Mouse (Mus musculus) heart, embryonic 15.5 days (tissue): ENCODE measurements around the gene Gins2. TPM values are rescaled to one million over a fixed set of nuclear protein-coding genes. Genes with fewer than 3 reads are reported as not detected.

Source experiments
- ATAC-seq: fragments of 200-750 bp; cut with Nextera tagmentation; replicated peaks from 2 replicates; pipeline ENCODE4 v1.8.0; 2017; ENCODE audit warnings: low read depth, moderate TSS enrichment; ENCODE audit not compliant: insufficient number of reproducible peaks, insufficient read depth, low FRiP score
- H3K27ac ChIP-seq: fragments of 300-500 bp; sonication (generic); 2 replicates; pipeline ENCODE4 v1.5.1; 2015; ENCODE audit warnings: mild to moderate bottlenecking, inconsistent platforms
- H3K27me3 ChIP-seq: fragments of 300-500 bp; sonication (generic); 2 replicates; pipeline ENCODE4 v1.6.1; 2015; ENCODE audit warnings: inconsistent platforms
- H3K36me3 ChIP-seq: fragments of 300-500 bp; sonication (generic); 2 replicates; pipeline ENCODE4 v1.6.1; 2015; ENCODE audit warnings: mild to moderate bottlenecking, inconsistent platforms
- H3K4me1 ChIP-seq: fragments of 300-500 bp; sonication (generic); replicated peaks from 2 replicates; pipeline ENCODE4 v1.6.1; 2015; ENCODE audit warnings: inconsistent platforms
- H3K4me2 ChIP-seq: fragments of 300-500 bp; sonication (generic); 2 replicates; pipeline ENCODE4 v1.6.1; 2015; ENCODE audit warnings: inconsistent platforms, mild to moderate bottlenecking, moderate library complexity
- H3K4me3 ChIP-seq: fragments of 300-500 bp; sonication (generic); 2 replicates; pipeline ENCODE4 v1.5.1; 2015; ENCODE audit warnings: mild to moderate bottlenecking, inconsistent platforms
- H3K9ac ChIP-seq: fragments of 300-500 bp; sonication (generic); 2 replicates; pipeline ENCODE4 v1.6.1; 2015; ENCODE audit warnings: mild to moderate bottlenecking, inconsistent platforms
- H3K9me3 ChIP-seq: fragments of 300-500 bp; sonication (generic); replicated peaks from 2 replicates; pipeline ENCODE4 v1.6.1; 2016; ENCODE audit warnings: inconsistent platforms
- WGBS: fragments of 180-500 bp; shearing (Covaris S2); methylation state at CpG from one replicate; pipeline ENCODE4 v1.1.7; 2015; ENCODE audit warnings: mixed read lengths; 5-methylcytosine and 5-hydroxymethylcytosine counted together
- polyA plus RNA-seq: library from polyadenylated mRNA; unstranded; fragments of >200 nt; fragmentation: Nextera tagmentation; extraction: Ambion mirVana; gene quantifications from 2 replicates; pipeline ENCODE4 v1.2.1, GENCODE M21; 2015

Gins2 gene
- polyA plus RNA-seq, 1 experiment from 2014 or later, result 43.9 TPM

GRCm38 (mm10) chr8:120622161-120622560, 33.1 kb upstream of the Gins2 start:
- H3K36me3 ChIP-seq, result no peaks in the 10 kb centered on the region
- ATAC-seq, result no peak
- peaks cover 23% of the 10 kb centered on the region for H3K4me1 ChIP-seq
- no peak overlapping the region for H3K4me3 ChIP-seq
- no peaks in the 10 kb centered on the region for H3K27me3 ChIP-seq
- H3K9ac ChIP-seq, result no peak overlapping the region
- no peak overlapping the region for H3K4me2 ChIP-seq
- H3K27ac ChIP-seq, result no peak overlapping the region
- WGBS, result 67% methylated on average over 14 of the region's 14 CpGs
- no peaks in the 10 kb centered on the region for H3K9me3 ChIP-seq

GRCm38 (mm10) chr8:120620441-120620840, 31.3 kb upstream of the Gins2 start:
- Histone ChIP-seq H3K27me3 (no peaks in the 10 kb centered on the region), H3K4me3 (no peak overlapping the region), H3K4me2 (no peak overlapping the region), H3K9ac (no peak overlapping the region), H3K27ac (no peak overlapping the region), H3K9me3 (no peaks in the 10 kb centered on the region), H3K4me1 (peaks cover 26% of the 10 kb centered on the region), H3K36me3 (no peaks in the 10 kb centered on the region)
- ATAC-seq, result no peak
- WGBS, result 51% methylated on average over 7 of the region's 7 CpGs

GRCm38 (mm10) chr8:120619235-120620180, 30.4 kb upstream of the Gins2 start:
- WGBS, result 70% methylated on average over 11 of the region's 11 CpGs
- Histone ChIP-seq H3K9me3 (no peaks in the 10 kb centered on the region), H3K4me1 (peaks cover 26% of the 10 kb centered on the region), H3K4me2 (no peak overlapping the region), H3K4me3 (no peak overlapping the region), H3K27me3 (no peaks in the 10 kb centered on the region), H3K27ac (no peak overlapping the region), H3K9ac (no peak overlapping the region), H3K36me3 (no peaks in the 10 kb centered on the region)
- ATAC-seq, result no peak

- no peaks in the 10 kb centered on the region for H3K36me3 ChIP-seq
- no peak overlapping the region for H3K27ac ChIP-seq
- WGBS, result 2% methylated on average over 6 of the region's 6 CpGs
- no peak for ATAC-seq
- peaks cover 24% of the 10 kb centered on the region for H3K4me1 ChIP-seq
- H3K27me3 ChIP-seq, result no peaks in the 10 kb centered on the region
- no peaks in the 10 kb centered on the region for H3K9me3 ChIP-seq
- H3K4me2 ChIP-seq, result no peak overlapping the region
- H3K9ac ChIP-seq, result no peak overlapping the region
- no peak overlapping the region for H3K4me3 ChIP-seq
These were observed 29.0 kb upstream of the Gins2 start for GRCm38 (mm10) chr8:120618110-120618509.

GRCm38 (mm10) chr8:120616663-120617626, 27.8 kb upstream of the Gins2 start:
- Histone ChIP-seq H3K4me3 (no peak overlapping the region), H3K36me3 (no peaks in the 10 kb centered on the region), H3K27ac (no peak overlapping the region), H3K9me3 (no peaks in the 10 kb centered on the region), H3K4me1 (peaks cover 20% of the 10 kb centered on the region), H3K27me3 (no peaks in the 10 kb centered on the region), H3K9ac (no peak overlapping the region), H3K4me2 (no peak overlapping the region)
- whole genome bisulfite sequencing, result 54% methylated on average over 7 of the region's 8 CpGs
- ATAC-seq, result no peak

- H3K9me3 ChIP-seq, result no peaks in the 10 kb centered on the region
- peaks cover 5% of the 10 kb centered on the region; the same call in 1 of the 2 replicates for H3K4me1 ChIP-seq
- H3K36me3 ChIP-seq, result no peaks in the 10 kb centered on the region
- no peak overlapping the region for H3K9ac ChIP-seq
- H3K4me3 ChIP-seq, result no peak overlapping the region
- H3K27me3 ChIP-seq, result peaks cover 10% of the 10 kb centered on the region
- no peak for ATAC-seq
- no peak overlapping the region for H3K4me2 ChIP-seq
- no peak overlapping the region for H3K27ac ChIP-seq
- WGBS, result 89% methylated on average over 3 of the region's 3 CpGs
These were observed 25.4 kb upstream of the Gins2 start for GRCm38 (mm10) chr8:120614491-120614890.

GRCm38 (mm10) chr8:120610824-120611223, 21.7 kb upstream of the Gins2 start:
- Histone ChIP-seq H3K4me1 (0 out of 2 replicates have a peak, but pooled peaks cover 3% of the 10 kb centered on the region), H3K36me3 (no peaks in the 10 kb centered on the region), H3K9ac (no peak overlapping the region), H3K4me3 (no peak overlapping the region), H3K27ac (no peak overlapping the region), H3K27me3 (peaks cover 13% of the 10 kb centered on the region), H3K9me3 (no peaks in the 10 kb centered on the region), H3K4me2 (no peak overlapping the region)
- no peak for ATAC-seq
- 79% methylated on average over 6 of the region's 6 CpGs for WGBS

GRCm38 (mm10) chr8:120607885-120608284, 18.8 kb upstream of the Gins2 start:
- Histone ChIP-seq H3K9ac (no peak overlapping the region), H3K27me3 (peaks cover 13% of the 10 kb centered on the region), H3K27ac (no peak overlapping the region), H3K4me1 (0 out of 2 replicates have a peak, but pooled peaks cover 3% of the 10 kb centered on the region), H3K36me3 (no peaks in the 10 kb centered on the region), H3K4me2 (no peak overlapping the region; the same call in 1 of the 2 replicates), H3K9me3 (no peaks in the 10 kb centered on the region), H3K4me3 (no peak overlapping the region)
- 11% methylated on average over 7 of the region's 7 CpGs for WGBS
- no peak for ATAC-seq

GRCm38 (mm10) chr8:120607460-120607859, 18.4 kb upstream of the Gins2 start:
- 0 out of 2 replicates have a peak, but pooled peaks cover 3% of the 10 kb centered on the region for H3K4me1 ChIP-seq
- peaks cover 13% of the 10 kb centered on the region for H3K27me3 ChIP-seq
- no peak overlapping the region for H3K27ac ChIP-seq
- no peaks in the 10 kb centered on the region for H3K36me3 ChIP-seq
- no peak overlapping the region for H3K4me2 ChIP-seq
- H3K4me3 ChIP-seq, result no peak overlapping the region
- H3K9me3 ChIP-seq, result no peaks in the 10 kb centered on the region
- H3K9ac ChIP-seq, result no peak overlapping the region
- ATAC-seq, result no peak
- 79% methylated on average over 9 of the region's 9 CpGs for WGBS

GRCm38 (mm10) chr8:120602672-120603071, 13.6 kb upstream of the Gins2 start:
- peaks cover 7% of the 10 kb centered on the region; the same call in 1 of the 2 replicates for H3K4me1 ChIP-seq
- H3K4me3 ChIP-seq, result no peak overlapping the region
- no peak overlapping the region for H3K4me2 ChIP-seq
- no peak for ATAC-seq
- no peaks in the 10 kb centered on the region for H3K36me3 ChIP-seq
- H3K27me3 ChIP-seq, result no peaks in the 10 kb centered on the region
- no peak overlapping the region for H3K9ac ChIP-seq
- 48% methylated on average over 6 of the region's 6 CpGs for whole genome bisulfite sequencing
- H3K27ac ChIP-seq, result no peak overlapping the region
- H3K9me3 ChIP-seq, result no peaks in the 10 kb centered on the region

GRCm38 (mm10) chr8:120599504-120599903, 10.4 kb upstream of the Gins2 start:
- no peak overlapping the region for H3K9ac ChIP-seq

More at GRCm38 (mm10) chr8:120599504-120599903, 10.4 kb upstream of the Gins2 start:
- H3K9me3 ChIP-seq, result no peaks in the 10 kb centered on the region
- no peak overlapping the region for H3K4me3 ChIP-seq
- no peaks in the 10 kb centered on the region for H3K27me3 ChIP-seq
- peaks cover 5% of the 10 kb centered on the region; the same call in 1 of the 2 replicates for H3K4me1 ChIP-seq
- H3K36me3 ChIP-seq, result no peaks in the 10 kb centered on the region
- no peak overlapping the region for H3K4me2 ChIP-seq
- no peak for ATAC-seq
- H3K27ac ChIP-seq, result no peak overlapping the region
- 57% methylated on average over 7 of the region's 7 CpGs for WGBS
